Mouse (Mus musculus) adrenal gland, adult 8-10 months (tissue): ENCODE results near the gene Gamt. TPM values are rescaled to one million over a fixed set of nuclear protein-coding genes. Genes with fewer than 3 reads are reported as not detected.

ENCODE experiments used
- DNase-seq: peaks from one replicate; pipeline ENCODE4 v3.0.0; 2022
- total RNA-seq, 4 experiments: library from RNA; stranded (reverse); gene quantifications; 2 replicates each; pipeline ENCODE4 v1.2.4; 2022

Gamt gene
- total RNA-seq, 4 experiments from 2014 or later, result 238 to 291 (median 243) TPM

DNA sequence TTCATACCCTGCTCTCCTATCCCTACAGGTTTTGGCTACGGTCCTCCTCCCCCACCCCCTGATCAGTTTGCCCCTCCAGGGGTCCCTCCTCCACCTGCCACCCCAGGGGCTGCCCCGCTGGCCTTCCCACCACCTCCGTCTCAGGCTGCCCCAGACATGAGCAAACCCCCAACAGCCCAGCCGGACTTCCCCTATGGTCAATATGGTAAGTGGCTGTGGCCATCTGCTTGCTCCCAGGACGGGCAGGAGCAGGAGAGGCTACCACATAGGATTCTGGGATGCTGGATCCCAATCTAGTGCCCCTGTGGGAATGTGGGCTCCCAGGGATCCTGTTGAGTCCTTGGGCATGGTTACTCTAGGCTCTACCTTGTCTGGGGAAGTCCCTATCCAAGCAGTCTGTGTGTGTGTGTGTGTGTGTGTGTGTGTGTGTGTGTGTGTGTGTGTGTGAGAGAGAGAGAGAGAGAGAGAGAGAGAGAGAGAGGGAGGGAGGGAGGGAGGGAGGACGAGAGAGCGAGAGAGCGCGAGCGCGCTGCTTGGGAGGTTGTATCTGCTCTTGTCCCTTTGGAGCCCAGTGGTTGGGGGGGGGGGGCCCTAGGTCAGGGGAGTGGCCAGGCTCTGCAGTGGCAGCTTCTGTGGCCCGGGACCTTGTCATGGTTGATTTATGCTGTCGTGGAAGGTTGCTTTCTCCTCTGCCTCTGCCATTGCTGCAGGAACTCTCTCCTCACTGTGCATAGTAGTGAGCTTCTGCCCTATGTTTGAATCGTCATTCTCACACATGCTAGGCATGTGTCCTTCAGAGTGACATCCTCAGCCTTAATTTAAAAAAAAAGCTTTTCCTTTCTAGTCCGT lies 24.6 kb upstream of the Gamt start:
- DNase-seq, result peak; percentile 66

DNA sequence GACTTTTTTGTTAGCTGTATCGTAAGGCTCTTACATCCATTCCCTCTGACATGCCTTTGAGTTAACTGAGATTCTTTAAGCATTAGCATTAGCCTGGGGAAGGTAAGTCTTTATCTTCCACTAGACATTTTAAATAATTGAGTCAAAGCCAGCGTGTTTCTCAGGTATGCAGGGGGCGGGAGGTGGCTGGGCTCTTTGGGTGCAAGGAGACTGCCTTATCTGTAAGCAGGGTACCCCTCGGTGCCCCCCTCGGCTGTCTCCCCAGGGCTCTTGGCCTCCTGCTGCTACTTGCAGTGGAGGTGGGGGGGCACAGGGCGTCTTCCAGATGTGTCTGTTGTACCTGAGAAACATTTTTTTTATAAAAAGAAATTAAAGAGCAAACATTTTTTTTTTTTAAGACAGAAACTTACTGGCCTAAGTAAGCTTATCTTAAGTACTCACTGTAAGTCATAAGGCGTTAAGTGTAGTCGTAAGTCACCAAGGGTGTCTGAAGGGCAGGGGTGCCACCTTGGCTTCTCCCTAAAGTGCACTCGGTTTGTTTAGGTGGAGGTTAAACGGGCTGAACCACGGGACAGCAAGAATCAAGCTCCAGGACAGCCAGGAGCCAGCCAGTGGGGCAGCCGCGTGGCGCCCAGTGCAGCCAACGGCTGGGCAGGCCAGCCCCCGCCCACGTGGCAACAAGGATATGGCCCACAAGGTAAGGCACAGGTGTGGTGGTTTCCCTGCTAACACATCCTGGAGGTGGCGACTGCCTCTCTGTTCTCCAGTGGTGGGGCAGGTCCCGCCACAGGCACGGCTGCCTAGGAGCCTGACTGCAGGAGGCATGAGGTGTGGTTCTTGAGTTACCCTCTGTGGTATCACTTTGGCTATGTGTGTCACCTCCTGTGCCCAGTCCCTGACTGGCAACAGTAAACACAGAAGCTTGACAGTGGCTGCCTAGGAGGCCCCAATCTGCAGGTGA lies 21.9 kb upstream of the Gamt start:
- no peak for DNase-seq

DNA sequence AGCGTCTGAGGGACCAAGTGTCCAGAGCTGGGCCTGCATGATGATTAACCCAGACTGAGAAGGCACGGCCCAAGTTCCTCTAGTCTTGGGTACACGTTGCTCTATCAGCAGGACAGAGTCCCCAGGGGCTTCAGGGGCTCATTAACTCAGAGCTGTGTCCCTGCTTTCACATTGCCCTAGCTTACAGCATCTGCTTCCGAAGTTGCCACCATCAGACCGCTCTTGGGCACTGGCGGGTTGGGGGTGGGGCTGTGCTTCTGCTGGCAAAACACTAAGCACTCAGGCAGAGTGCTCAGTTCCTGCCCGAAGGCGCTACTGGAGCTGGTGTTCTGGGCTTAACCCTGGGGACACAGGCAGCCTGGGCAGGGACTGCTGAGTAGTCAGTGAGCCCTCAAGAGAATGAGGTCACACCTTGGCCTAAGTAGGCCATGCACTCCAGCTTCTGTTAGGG lies 21.1 kb upstream of the Gamt start:
- DNase-seq, result peak; percentile 57

- peak; percentile 68 for DNase-seq
These were observed 20.5 kb upstream of the Gamt start for GRCm38 (mm10) chr10:80281304-80281703.

DNA sequence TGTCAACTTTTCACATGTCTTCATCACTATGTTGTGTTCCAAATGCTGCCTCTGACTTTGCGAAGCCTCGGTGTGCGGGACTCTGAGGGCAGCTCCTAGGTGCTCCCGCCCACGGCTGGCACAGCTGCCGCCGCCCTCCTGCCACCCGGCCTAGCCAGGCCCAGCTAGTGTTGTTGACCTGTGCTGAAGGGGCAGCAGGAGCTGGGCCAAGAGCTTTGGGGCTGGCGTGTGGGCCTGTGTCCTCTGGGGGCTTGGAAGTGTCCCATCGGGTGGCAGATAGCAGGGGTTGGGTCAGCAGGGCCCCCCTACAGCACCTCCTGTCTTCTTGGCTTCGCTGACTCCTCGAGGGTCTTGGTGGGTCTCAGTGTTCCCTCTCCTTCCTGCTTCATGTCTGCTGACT lies 18.5 kb upstream of the Gamt start:
- DNase-seq, result no peak

DNA sequence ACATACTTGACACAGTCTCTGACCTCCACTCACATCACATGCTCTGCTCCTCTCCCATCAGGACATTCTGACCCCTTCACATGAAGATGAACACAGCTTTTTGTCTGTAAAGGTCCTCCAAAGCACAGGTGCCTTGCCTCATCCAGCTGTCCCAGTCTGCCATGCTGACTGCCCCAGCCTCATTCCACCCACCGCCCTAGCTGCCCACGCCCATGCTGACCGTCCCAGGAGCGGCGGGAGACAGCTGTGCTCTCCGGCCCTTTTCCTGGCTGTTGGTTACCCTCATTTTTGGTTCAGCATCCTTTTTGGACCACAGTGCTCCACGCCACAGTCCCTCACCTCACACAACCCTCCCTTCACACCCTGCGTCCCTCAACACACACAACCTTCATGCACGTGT lies 17.6 kb upstream of the Gamt start:
- DNase-seq, result no peak

DNA sequence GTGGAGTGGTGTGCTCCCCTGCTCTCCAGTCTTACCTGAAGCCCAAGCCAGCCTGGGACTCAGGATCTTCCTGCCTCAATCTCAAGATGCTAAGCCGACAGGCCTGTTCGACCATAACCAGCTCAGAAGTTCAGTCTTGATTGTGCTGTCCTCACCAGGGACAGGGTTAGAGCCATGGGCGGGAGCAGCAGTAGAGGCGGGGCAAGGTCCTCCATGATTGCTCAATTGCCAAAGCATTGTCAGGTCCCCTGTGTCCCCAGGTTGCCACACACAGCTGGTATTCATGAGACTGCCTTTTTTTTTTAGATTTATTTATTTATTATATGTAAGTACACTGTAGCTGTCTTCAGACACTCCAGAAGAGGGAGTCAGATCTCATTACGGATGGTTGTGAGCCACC lies 15.4 kb upstream of the Gamt start:
- DNase-seq, result no peak

GRCm38 (mm10) chr10:80273847-80274246 lies 13.0 kb upstream of the Gamt start:
- DNase-seq, result no peak

- no peak for DNase-seq
These were observed 11.2 kb upstream of the Gamt start for GRCm38 (mm10) chr10:80271870-80272585.

DNA sequence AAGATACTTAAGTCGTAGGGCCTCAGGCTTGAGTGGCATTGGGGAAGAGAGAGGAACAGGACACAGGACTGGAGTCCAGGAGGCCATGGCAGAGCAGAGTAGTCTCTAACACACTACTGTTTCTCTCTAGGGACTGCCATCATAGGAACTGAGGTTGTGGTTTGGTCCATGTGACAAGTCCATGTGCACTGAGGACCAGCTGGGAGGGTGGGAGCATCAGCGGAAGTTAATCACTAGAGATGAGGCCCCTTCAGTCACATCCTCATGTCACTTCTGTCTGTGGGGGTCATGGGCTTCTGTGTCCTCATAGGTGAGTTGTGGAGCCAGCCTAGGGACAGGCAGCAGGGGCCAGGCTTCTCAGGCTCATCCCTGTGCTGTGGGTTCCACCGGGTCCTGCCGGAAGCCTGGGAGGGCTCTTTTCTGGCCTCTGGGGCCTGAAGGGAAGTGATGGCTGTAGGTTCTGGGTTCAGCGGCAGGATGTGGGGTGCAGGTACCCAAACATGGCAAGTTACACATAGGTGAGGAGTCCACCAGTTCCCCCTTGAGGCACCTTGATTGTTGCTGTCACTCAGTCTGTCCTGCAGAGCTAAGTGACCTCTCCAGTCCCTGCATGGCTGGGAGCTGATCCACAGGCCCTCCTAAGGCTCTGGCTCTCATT lies 10.5 kb upstream of the Gamt start:
- no peak for DNase-seq

DNA sequence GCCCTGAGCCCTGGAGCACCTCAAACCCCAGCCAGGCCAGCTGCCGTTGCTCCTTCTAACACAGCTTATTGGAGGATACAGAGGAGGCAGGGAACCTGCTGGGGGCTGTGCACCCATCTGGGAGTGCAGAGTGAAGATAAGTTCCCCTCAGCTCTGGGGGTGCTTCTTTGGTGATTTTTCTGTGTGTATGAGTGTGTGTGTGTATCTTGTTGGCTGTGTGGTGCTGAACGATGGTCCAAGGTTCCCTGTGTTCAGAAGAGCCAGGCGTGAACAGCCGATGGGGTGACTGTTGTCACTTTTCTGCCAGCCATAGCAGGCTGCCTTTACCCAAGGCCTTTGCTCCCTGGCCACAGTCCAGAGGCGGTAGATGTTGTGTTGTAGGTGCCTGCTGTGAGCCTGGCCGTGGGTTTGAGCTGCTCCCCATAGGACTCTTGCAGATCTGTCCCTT lies 9.9 kb upstream of the Gamt start:
- no peak for DNase-seq

DNA sequence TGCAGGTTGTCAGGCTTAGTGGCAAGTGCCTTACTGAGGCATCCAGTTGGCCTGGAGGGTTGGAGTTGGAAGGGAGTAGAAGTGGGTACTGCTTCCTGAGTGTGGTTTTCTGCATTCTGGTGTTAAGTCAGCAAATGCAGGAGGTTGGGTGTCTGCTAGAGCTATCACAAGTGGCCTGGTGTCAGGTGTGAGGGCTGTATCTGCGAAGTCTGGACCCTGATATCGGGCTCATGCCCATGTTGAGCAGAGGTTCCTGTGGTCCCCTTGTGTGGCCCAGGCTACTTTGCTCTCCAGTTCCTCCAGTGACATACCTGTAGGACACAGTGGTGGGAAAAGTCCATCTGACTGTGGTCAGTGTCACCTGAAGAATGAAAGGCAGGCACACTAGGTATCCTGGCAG lies 9.3 kb upstream of the Gamt start:
- no peak for DNase-seq

GRCm38 (mm10) chr10:80265149-80265486 lies 4.3 kb upstream of the Gamt start:
- DNase-seq, result no peak

DNA sequence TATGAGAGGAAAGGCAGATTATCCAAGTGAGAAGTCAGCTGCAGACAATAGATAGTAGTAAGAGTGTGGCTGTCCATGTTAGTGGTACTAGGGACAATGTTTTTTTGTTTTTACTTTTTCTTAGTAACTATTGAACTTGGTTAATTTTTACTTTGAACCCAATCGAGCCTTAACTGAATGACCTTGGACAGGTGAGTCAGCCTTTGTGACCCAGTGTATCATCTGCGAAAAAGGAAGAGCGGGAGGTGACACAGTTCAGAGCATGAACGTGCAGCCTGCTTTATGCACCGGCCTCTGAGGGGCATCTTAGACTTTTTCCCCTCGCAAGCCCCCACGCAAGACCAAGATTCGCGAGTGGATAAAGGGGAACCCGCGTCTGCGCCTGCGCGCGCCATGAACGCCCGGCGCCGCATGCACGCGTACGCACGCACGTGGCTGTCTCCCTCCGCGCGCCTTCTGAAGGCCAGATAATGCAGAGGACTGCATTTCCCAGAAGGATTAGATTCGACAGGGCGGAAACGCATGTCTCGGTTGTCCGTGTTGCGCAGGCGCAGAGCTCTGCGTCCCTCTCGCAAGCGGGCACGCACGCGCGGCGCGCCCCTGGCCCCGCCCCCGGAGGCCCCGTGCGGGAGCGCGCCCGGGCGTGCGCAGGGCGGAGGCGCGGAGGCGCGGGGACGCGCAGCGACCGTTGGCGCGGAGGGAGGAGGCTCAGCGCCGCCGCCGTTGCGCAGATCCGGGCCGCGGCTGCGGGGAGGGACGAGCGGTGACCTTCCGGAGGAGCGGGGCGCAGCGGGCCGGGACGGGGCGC lies 3.7 kb upstream of the Gamt start:
- peak; percentile 99 for DNase-seq

DNA sequence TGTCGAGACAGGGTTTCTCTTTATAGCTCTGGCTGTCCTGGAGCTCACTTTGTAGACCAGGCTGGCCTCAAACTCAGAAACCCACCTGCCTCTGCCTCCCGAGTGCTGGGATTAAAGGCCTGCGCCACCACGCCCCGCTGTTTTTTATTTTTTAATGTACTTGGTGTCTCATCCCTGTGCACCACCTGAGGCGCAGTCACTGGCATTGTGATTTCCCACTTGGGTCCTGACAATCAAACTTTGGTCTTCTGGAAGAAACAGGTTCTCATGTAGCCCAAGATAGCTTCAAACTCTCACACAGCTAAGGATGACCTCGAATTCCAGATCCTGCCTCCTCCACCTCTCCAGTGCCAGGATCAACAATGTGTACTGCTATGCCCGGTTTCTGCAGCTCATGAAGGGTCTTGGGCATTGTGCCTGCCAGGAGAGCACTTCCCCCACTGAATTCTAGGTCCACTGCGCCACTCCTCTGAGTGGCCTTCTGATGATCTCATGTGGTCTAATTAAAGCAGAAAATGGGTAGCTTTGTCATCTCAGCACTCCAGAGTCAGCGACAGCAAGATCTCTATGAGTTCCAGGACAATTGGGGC lies 2.1 kb upstream of the Gamt start:
- DNase-seq, result no peak

DNA sequence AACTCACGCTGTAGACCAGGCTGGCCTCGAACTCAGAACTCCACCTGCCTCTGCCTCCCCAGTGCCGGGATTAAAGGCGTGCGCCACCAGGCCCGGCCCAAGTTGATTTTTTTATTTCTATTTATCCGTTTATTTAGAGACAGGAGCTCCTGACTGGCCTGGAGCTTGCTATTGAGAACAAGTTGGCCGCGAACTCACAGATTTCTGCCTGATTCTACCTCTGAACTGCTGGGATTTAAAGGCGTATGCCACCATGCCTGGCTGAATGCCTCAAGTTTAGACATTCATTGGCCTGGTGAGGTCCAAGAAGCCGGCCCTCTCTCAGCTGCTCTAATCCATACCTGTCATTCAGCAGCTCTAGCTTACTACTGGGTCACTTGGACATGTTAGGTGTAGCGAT lies 1.4 kb upstream of the Gamt start:
- no peak for DNase-seq

- peak; percentile 98 for DNase-seq
These were observed 765 bp upstream of the Gamt start for GRCm38 (mm10) chr10:80261585-80261968.

- DNase-seq, result peak; percentile 80
These were observed 761 bp downstream of the Gamt start for GRCm38 (mm10) chr10:80259861-80260641.

DNA sequence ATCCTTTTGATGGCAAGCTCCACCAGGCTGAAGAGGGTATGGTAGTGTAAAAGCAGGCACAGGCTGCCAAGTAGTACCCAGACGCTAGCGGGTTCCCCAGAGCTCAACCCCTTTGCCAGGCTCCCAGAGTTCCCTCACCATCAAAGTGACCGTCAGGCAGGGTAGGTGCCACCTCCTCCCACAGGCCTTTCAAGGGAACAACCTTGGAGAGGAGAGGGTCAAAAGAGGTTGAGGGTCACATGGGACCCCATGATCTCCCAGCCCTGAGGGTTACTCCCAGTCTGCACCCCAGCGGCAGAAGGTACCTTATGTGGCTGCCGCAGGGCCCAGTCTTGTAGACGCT lies 1.4 kb downstream of the Gamt start:
- DNase-seq, result peak; percentile 57
